Mouse (Mus musculus): ENCODE measurements around the gene Prdm4. TPM values are rescaled to one million over a fixed set of nuclear protein-coding genes. Genes with fewer than 3 reads are reported as not detected.

Gene Prdm4
- polyA plus RNA-seq, 1 experiment from 2014 or later: 20.3 TPM

- 93% methylated on average over 5 of the region's 5 CpGs for WGBS
- Histone ChIP-seq H3K4me1 (ENCODE audit: control insufficient read depth, insufficient read depth, low read length) (peaks cover 16% of the 10 kb centered on the region), H3K4me2 (ENCODE audit: low read length) (no peak overlapping the region), H3K27ac (ENCODE audit: low read length) (no peak overlapping the region), H3K36me3 (ENCODE audit: control insufficient read depth, insufficient read depth, low read length) (peaks cover 36% of the 10 kb centered on the region), H3K9ac (ENCODE audit: low read depth, low read length) (no peak overlapping the region), H3K27me3 (ENCODE audit: control insufficient read depth, insufficient read depth, low read depth, low read length) (no peaks in the 10 kb centered on the region), H3K9me3 (replicated peaks; ENCODE audit: control insufficient read depth, low read length, poor library complexity, severe bottlenecking) (no peaks in the 10 kb centered on the region), H3K4me3 (ENCODE audit: low read depth, low read length) (no peak overlapping the region)
- ATAC-seq: no peak
These were observed 41.1 kb downstream of the Prdm4 start for GRCm38 (mm10) chr10:85875812-85876211.

GRCm38 (mm10) chr10:85873861-85874544 lies 42.9 kb downstream of the Prdm4 start:
- Histone ChIP-seq H3K36me3 (ENCODE audit: control insufficient read depth, insufficient read depth, low read length) (peaks cover 22% of the 10 kb centered on the region), H3K27me3 (ENCODE audit: control insufficient read depth, insufficient read depth, low read depth, low read length) (no peaks in the 10 kb centered on the region), H3K27ac (ENCODE audit: low read length) (no peak overlapping the region), H3K4me1 (ENCODE audit: control insufficient read depth, insufficient read depth, low read length) (peaks cover 16% of the 10 kb centered on the region), H3K9ac (ENCODE audit: low read depth, low read length) (no peak overlapping the region), H3K9me3 (replicated peaks; ENCODE audit: control insufficient read depth, low read length, poor library complexity, severe bottlenecking) (no peaks in the 10 kb centered on the region), H3K4me2 (ENCODE audit: low read length) (no peak overlapping the region), H3K4me3 (ENCODE audit: low read depth, low read length) (no peak overlapping the region)
- no peak for ATAC-seq
- WGBS: 91% methylated on average over 13 of the region's 13 CpGs

- Histone ChIP-seq H3K27me3 (ENCODE audit: control insufficient read depth, insufficient read depth, low read depth, low read length) (no peaks in the 10 kb centered on the region), H3K27ac (ENCODE audit: low read length) (no peak overlapping the region), H3K9ac (ENCODE audit: low read depth, low read length) (peak overlapping the region; percentile 86), H3K4me1 (ENCODE audit: control insufficient read depth, insufficient read depth, low read length) (peaks cover 16% of the 10 kb centered on the region), H3K4me3 (ENCODE audit: low read depth, low read length) (peak overlapping the region; percentile 99), H3K36me3 (ENCODE audit: control insufficient read depth, insufficient read depth, low read length) (peaks cover 11% of the 10 kb centered on the region), H3K4me2 (ENCODE audit: low read length) (peak overlapping the region; percentile 86), H3K9me3 (replicated peaks; ENCODE audit: control insufficient read depth, low read length, poor library complexity, severe bottlenecking) (no peaks in the 10 kb centered on the region)
- WGBS: 5% methylated on average over 5 of the region's 5 CpGs
- peak; percentile 41; the same call in 1 of the 2 replicates for ATAC-seq
These were observed 44.5 kb downstream of the Prdm4 start for GRCm38 (mm10) chr10:85872479-85872773.

- peak overlapping the region; percentile 86 for H3K9ac ChIP-seq (ENCODE audit: low read depth, low read length)
- ATAC-seq: peak; percentile 96
- H3K4me3 ChIP-seq (ENCODE audit: low read depth, low read length): peak overlapping the region; percentile 99
- H3K27ac ChIP-seq (ENCODE audit: low read length): peak overlapping the region; percentile 67; the same call in 1 of the 2 replicates
- peaks cover 8% of the 10 kb centered on the region for H3K36me3 ChIP-seq (ENCODE audit: control insufficient read depth, insufficient read depth, low read length)
- no peaks in the 10 kb centered on the region for H3K9me3 ChIP-seq (replicated peaks; ENCODE audit: control insufficient read depth, low read length, poor library complexity, severe bottlenecking)
- under 1% methylated on average over 55 of the region's 55 CpGs for WGBS
- H3K27me3 ChIP-seq (ENCODE audit: control insufficient read depth, insufficient read depth, low read depth, low read length): no peaks in the 10 kb centered on the region
- peaks cover 16% of the 10 kb centered on the region for H3K4me1 ChIP-seq (ENCODE audit: control insufficient read depth, insufficient read depth, low read length)
- H3K4me2 ChIP-seq (ENCODE audit: low read length): peak overlapping the region; percentile 86
These were observed 45.1 kb downstream of the Prdm4 start for GRCm38 (mm10) chr10:85871698-85872478.

- Histone ChIP-seq H3K9me3 (replicated peaks; ENCODE audit: control insufficient read depth, low read length, poor library complexity, severe bottlenecking) (no peaks in the 10 kb centered on the region), H3K4me1 (ENCODE audit: control insufficient read depth, insufficient read depth, low read length) (no peaks in the 10 kb centered on the region), H3K27ac (ENCODE audit: low read length) (no peak overlapping the region), H3K4me3 (ENCODE audit: low read depth, low read length) (no peak overlapping the region), H3K4me2 (ENCODE audit: low read length) (no peak overlapping the region), H3K36me3 (ENCODE audit: control insufficient read depth, insufficient read depth, low read length) (no peaks in the 10 kb centered on the region), H3K9ac (ENCODE audit: low read depth, low read length) (no peak overlapping the region), H3K27me3 (ENCODE audit: control insufficient read depth, insufficient read depth, low read depth, low read length) (no peaks in the 10 kb centered on the region)
- no peak for ATAC-seq
- WGBS: 80% methylated on average over 4 of the region's 4 CpGs
These were observed 70.7 kb downstream of the Prdm4 start for GRCm38 (mm10) chr10:85846105-85846862.

Other genes starting within 250 kb of the Prdm4 start
- 64.4 and 65.7 TPM in 2 replicates for gene Pwp1, start 87.6 kb downstream of the Prdm4 start, polyA plus RNA-seq (2015; fragmentation: Nextera tagmentation; extraction: Ambion mirVana)
- gene Ascl4, start 10.5 kb upstream of the Prdm4 start, polyA plus RNA-seq (2015; fragmentation: Nextera tagmentation; extraction: Ambion mirVana): 1.2 and 1.3 TPM in 2 replicates
- gene Rtcb, start 40.7 kb upstream of the Prdm4 start, polyA plus RNA-seq (2015; fragmentation: Nextera tagmentation; extraction: Ambion mirVana): 176 and 183 TPM in 2 replicates
- not detected in 2 replicates for gene Bpifc, start 94.8 kb upstream of the Prdm4 start, polyA plus RNA-seq (2015; fragmentation: Nextera tagmentation; extraction: Ambion mirVana)
- gene Fbxo7, start 104.8 kb upstream of the Prdm4 start, polyA plus RNA-seq (2015; fragmentation: Nextera tagmentation; extraction: Ambion mirVana): 18.9 and 21.6 TPM in 2 replicates

Measured in midbrain, embryonic 16.5 days (tissue).